Mouse (Mus musculus) CD4-positive, CD25-positive, alpha-beta regulatory T cell, adult 2 months (primary cell): Measurements from ENCODE around the gene Gm8113.
"Not testable (repeated sequence)": the region's sequence is repeated elsewhere in the genome, so short reads cannot be mapped to it uniquely, and the experiment has no call there.

ENCODE experiments used
- DNase-seq: peaks from one replicate; pipeline ENCODE4 v3.0.0-alpha.2; 2012; ENCODE audit warnings: low read depth, low spot score

The Gm8113 gene

GRCm38 (mm10) chr14:43924688-43925403 lies at the start of gene Gm8113:
Gene Gm8113 (plus strand): TSS chr14:43925390.
- DNase-seq: peak; percentile 67

- DNase-seq: not testable (repeated sequence)
These were observed 49.8 kb upstream of the Gm8113 start, which contains the start of gene Ear1 for GRCm38 (mm10) chr14:43875417-43875816. Gene Ear1 (minus strand): TSS chr14:43875517.

DNA sequence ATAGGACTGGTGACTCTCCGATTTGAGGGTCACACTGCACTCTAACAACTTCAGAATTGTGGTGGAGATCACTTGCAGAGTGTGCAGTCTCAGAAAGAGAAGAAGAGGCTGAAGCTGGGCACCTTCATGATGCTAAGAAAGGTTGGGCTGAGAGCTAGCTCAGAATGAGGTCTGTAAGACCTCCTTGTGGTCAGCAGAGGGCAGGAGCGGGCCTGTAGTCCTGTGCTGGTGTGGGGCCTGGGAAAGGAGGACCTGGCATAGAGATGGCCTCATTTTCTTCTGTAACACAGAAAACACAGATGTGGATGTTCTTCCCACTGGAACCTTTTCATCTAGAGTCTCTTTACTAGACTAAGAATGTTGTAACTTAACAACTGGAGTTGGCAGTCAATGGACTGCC lies 47.4 kb upstream of the Gm8113 start:
- not testable (repeated sequence) for DNase-seq

- DNase-seq: not testable (repeated sequence)
These were observed 45.1 kb upstream of the Gm8113 start for GRCm38 (mm10) chr14:43879966-43880545.

- DNase-seq: not testable (repeated sequence)
These were observed 39.0 kb upstream of the Gm8113 start for GRCm38 (mm10) chr14:43886235-43886634.

- DNase-seq: not testable (repeated sequence)
These were observed 33.9 kb upstream of the Gm8113 start for GRCm38 (mm10) chr14:43891288-43891687.

GRCm38 (mm10) chr14:43895357-43895756 lies 29.8 kb upstream of the Gm8113 start:
- not testable (repeated sequence) for DNase-seq

GRCm38 (mm10) chr14:43898577-43898976 lies 26.6 kb upstream of the Gm8113 start:
- not testable (repeated sequence) for DNase-seq

DNA sequence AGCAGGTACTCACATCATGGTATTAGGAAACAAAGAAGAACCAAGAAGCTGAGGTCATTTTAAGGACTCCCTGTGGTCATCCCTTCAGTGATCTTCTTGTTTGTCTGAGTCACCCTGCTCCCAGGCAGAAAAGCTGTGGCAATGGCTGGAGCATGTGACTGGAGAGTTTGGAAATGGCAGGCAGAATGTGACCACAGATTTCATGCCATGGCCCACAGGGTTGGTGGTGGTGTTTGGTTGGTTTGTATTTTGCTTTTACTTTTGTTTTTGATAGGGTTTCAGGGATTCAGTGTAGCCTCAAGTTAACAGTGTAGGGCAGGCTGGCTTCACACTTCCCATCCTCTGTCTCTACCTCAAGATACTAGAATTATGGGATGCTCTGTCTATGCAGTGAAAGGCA lies 7.0 kb upstream of the Gm8113 start:
- DNase-seq: not testable (repeated sequence)

- DNase-seq: not testable (repeated sequence)
These were observed 1.7 kb upstream of the Gm8113 start, which contains the start of gene Ear10 for GRCm38 (mm10) chr14:43923459-43923858. Gene Ear10 (minus strand): TSS chr14:43923559.

DNA sequence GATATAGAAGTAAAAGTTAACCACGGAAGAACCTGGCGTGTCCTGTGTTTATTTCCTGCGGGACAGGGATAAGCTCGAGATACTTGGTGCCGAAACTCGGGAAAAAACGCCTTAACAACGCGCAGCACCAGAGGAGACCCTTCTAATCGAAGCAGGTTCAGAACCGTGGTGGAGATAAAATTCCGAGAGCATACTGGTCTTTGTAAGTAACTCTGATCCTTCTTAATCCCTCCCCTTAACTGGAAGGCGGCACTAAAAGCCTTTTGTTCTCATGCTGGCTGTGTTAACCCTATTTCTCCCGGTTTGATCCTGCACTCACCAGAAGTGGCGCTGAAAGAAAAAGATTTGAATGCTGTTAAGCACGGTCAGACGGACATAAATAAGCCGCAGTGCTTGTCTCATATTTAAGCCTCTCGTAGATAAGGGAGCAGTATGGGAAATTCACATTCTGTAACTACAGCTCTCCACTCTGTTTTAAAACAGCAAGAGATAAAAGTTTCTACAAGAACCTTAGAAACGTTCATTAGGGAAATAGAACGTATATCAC lies 287 bp downstream of the Gm8113 start:
- peak; percentile 19 for DNase-seq

DNA sequence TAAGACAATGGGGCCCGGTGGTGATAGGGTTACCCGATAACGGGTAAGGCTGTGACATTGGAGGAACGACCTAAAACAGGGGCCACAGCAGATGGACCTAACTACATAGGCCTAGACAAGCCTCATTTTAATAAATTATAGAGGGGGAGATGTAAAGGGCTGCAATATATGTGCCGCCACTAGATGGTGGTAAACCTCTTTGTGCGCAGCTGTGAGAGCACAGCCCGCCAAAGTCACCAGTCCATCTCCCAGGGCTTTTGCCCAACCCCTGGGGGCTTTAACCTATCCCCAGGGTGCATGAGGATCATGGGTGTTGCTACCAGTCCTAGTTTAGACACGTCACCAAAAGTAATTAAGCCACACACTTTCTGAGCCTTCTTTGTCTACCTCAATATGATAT lies 7.8 kb downstream of the Gm8113 start:
- peak; percentile 38 for DNase-seq

- not testable (repeated sequence) for DNase-seq
These were observed 8.2 kb downstream of the Gm8113 start for GRCm38 (mm10) chr14:43933399-43933798.

DNA sequence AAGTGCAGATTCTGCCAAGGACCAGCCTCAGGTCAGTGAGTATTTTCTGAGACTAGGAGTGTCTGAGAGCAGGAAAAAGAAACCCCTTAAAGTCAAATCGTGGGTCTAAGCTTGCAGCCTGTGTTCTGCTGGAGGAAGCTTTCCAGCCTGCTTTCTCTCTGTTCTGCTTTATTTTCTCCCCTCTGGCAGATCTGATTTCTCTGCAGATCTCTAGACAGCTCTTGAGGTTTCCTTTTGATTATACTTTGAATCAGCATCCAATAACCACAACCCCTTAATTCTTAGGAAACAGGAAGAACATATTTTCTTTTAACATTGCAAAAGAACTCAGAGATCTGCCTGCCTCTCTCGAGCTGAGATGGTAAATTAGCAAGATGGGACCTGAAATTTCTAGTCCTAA lies 28.2 kb downstream of the Gm8113 start:
- DNase-seq: not testable (repeated sequence)

GRCm38 (mm10) chr14:43955074-43955473 lies 29.9 kb downstream of the Gm8113 start:
- DNase-seq: not testable (repeated sequence)

- DNase-seq: not testable (repeated sequence)
These were observed 31.6 kb downstream of the Gm8113 start, which contains the start of gene Ang5 for GRCm38 (mm10) chr14:43956769-43957168. Gene Ang5 (plus strand): TSS chr14:43957069.
